Mouse (Mus musculus): Measurements from ENCODE around the gene Gm11172.

DNA sequence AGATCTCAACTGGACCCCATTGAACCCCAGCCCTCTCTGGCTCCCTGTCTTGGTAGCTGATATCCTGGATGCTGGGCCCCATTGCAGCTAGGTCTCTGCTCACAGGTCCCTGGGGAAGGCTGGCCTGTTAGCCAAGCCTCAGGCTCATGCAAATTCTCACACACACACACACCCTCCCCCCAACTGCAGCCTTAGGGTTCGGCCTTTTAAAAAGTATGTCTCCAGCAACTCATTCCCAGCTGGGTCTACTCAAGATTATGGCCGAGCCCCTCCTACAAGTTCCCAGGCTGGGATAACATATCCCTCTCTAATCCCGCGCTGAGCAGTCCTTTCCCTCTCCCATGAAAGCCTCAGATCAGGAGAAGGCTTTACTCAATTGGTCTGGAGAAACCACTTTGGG lies 8.7 kb downstream of the Gm11172 start:
- TF ChIP-seq CTCF (IDR thresholded peaks at IDR 0.05; ENCODE audit: control insufficient read depth, insufficient read depth, insufficient replicate concordance, low read depth, low read length) (no peak), POLR2A (IDR thresholded peaks at IDR 0.05; ENCODE audit: control insufficient read depth, low read depth, low read length) (no peak)

Data from testis, adult 2 months (tissue).